Mouse (Mus musculus) megakaryocyte-erythroid progenitor cell, adult 5 weeks (primary cell): ENCODE data around the gene Gm14180. TPM values are rescaled to one million over a fixed set of nuclear protein-coding genes. Genes with fewer than 3 reads are reported as not detected.

Experiments
- polyA plus RNA-seq: library from polyadenylated mRNA; stranded (reverse); fragments of >175 nt; gene quantifications from 2 replicates; pipeline ENCODE4 v1.2.3, GENCODE M21; 2012

The Gm14180 gene
- not detected in 2 replicates for polyA plus RNA-seq

GRCm38 (mm10) chr11:99734190-99734589 is at the start of gene Gm14180:
Gene Gm14180 (minus strand): TSS chr11:99734290.

GRCm38 (mm10) chr11:99780604-99781003 is 46.5 kb upstream of the Gm14180 start, which contains the start of gene Krtap4-8:
Gene Krtap4-8 (minus strand): TSS chr11:99780704.

GRCm38 (mm10) chr11:99772813-99773212 is 38.7 kb upstream of the Gm14180 start, which contains the start of gene Gm11595:
Gene Gm11595 (minus strand): TSS chr11:99772913.

GRCm38 (mm10) chr11:99690463-99690862 is 43.6 kb downstream of the Gm14180 start, which contains the start of gene Gm14190:
Gene Gm14190 (minus strand): TSS chr11:99690740.

Other genes with a start within 250 kb of the Gm14180 start
- not detected in 2 replicates for gene Krt23, start 241.2 kb downstream of the Gm14180 start, polyA plus RNA-seq
- not detected in 2 replicates for gene Krt39, start 213.0 kb downstream of the Gm14180 start, polyA plus RNA-seq
- not detected in 2 replicates for gene Krt40, start 191.1 kb downstream of the Gm14180 start, polyA plus RNA-seq
- not detected in 2 replicates for gene Krtap3-3, start 183.4 kb downstream of the Gm14180 start, polyA plus RNA-seq
- gene Krtap3-2, start 177.4 kb downstream of the Gm14180 start, polyA plus RNA-seq, result not detected in 2 replicates
- gene Gm11939, start 174.8 kb downstream of the Gm14180 start, polyA plus RNA-seq, result not detected in 2 replicates
- gene Krtap3-1, start 167.7 kb downstream of the Gm14180 start, polyA plus RNA-seq, result not detected in 2 replicates
- not detected in 2 replicates for gene Krtap1-5, start 153.3 kb downstream of the Gm14180 start, polyA plus RNA-seq
- gene Krtap1-4, start 150.6 kb downstream of the Gm14180 start, polyA plus RNA-seq, result not detected in 2 replicates
- not detected in 2 replicates for gene Krtap1-3, start 143.0 kb downstream of the Gm14180 start, polyA plus RNA-seq
- gene Krtap9-3, start 136.2 kb downstream of the Gm14180 start, polyA plus RNA-seq, result not detected in 2 replicates
- gene Gm11938, start 131.0 kb downstream of the Gm14180 start, polyA plus RNA-seq, result not detected in 2 replicates
- not detected in 2 replicates for gene Gm11937, start 124.1 kb downstream of the Gm14180 start, polyA plus RNA-seq
- not detected in 2 replicates for gene Krtap2-4, start 119.4 kb downstream of the Gm14180 start, polyA plus RNA-seq
- not detected in 2 replicates for gene Gm11562, start 113.9 kb downstream of the Gm14180 start, polyA plus RNA-seq
- gene Krtap4-1, start 106.1 kb downstream of the Gm14180 start, polyA plus RNA-seq, result 0.11 TPM in 1 of 2 replicates, not detected in the other
- gene Krtap4-2, start 99.2 kb downstream of the Gm14180 start, polyA plus RNA-seq, result not detected in 2 replicates
- not detected in 2 replicates for gene Krtap4-7, start 90.2 kb downstream of the Gm14180 start, polyA plus RNA-seq
- gene Gm11555, start 84.1 kb downstream of the Gm14180 start, polyA plus RNA-seq, result not detected in 2 replicates
- not detected in 2 replicates for gene Gm11563, start 75.3 kb downstream of the Gm14180 start, polyA plus RNA-seq
- 0.08 TPM in 1 of 2 replicates, not detected in the other for gene Krtap4-6, start 68.3 kb downstream of the Gm14180 start, polyA plus RNA-seq
- gene Gm14190, start 43.5 kb downstream of the Gm14180 start, polyA plus RNA-seq, result not detected in 2 replicates
- not detected in 2 replicates for gene Gm11595, start 38.6 kb upstream of the Gm14180 start, polyA plus RNA-seq
- gene Krtap4-8, start 46.4 kb upstream of the Gm14180 start, polyA plus RNA-seq, result not detected in 2 replicates
- gene Krtap4-9, start 50.9 kb upstream of the Gm14180 start, polyA plus RNA-seq, result not detected in 2 replicates
- gene Gm11596, start 59.2 kb upstream of the Gm14180 start, polyA plus RNA-seq, result not detected in 2 replicates
- gene Gm11569, start 64.6 kb upstream of the Gm14180 start, polyA plus RNA-seq, result not detected in 2 replicates
- not detected in 2 replicates for gene Gm11554, start 70.2 kb upstream of the Gm14180 start, polyA plus RNA-seq
- not detected in 2 replicates for gene Krtap4-13, start 75.6 kb upstream of the Gm14180 start, polyA plus RNA-seq
- gene Gm11564, start 81.4 kb upstream of the Gm14180 start, polyA plus RNA-seq, result not detected in 2 replicates
- not detected in 2 replicates for gene 2300003K06Rik, start 103.8 kb upstream of the Gm14180 start, polyA plus RNA-seq
- gene Krtap4-16, start 117.3 kb upstream of the Gm14180 start, polyA plus RNA-seq, result not detected in 2 replicates
- not detected in 2 replicates for gene Gm11568, start 123.6 kb upstream of the Gm14180 start, polyA plus RNA-seq
- not detected in 2 replicates for gene Gm11559, start 130.2 kb upstream of the Gm14180 start, polyA plus RNA-seq
- not detected in 2 replicates for gene Krtap9-1, start 139.1 kb upstream of the Gm14180 start, polyA plus RNA-seq
- gene Gm11567, start 144.9 kb upstream of the Gm14180 start, polyA plus RNA-seq, result not detected in 2 replicates
- not detected in 2 replicates for gene Krtap31-1, start 173.6 kb upstream of the Gm14180 start, polyA plus RNA-seq
- gene Gm11565, start 180.5 kb upstream of the Gm14180 start, polyA plus RNA-seq, result not detected in 2 replicates
- gene Krtap31-2, start 202.0 kb upstream of the Gm14180 start, polyA plus RNA-seq, result not detected in 2 replicates
- gene Krtap9-5, start 214.2 kb upstream of the Gm14180 start, polyA plus RNA-seq, result not detected in 2 replicates
- not detected in 2 replicates for gene Krtap29-1, start 244.8 kb upstream of the Gm14180 start, polyA plus RNA-seq